Mouse (Mus musculus) stomach, postnatal 0 days (tissue): ENCODE data around the gene Cfap126. TPM values are rescaled to one million over a fixed set of nuclear protein-coding genes. Genes with fewer than 3 reads are reported as not detected.

Source experiments
- ATAC-seq: fragments of 200-750 bp; cut with Nextera tagmentation; 2 replicates; pipeline ENCODE4 v1.8.0; 2017; ENCODE audit not compliant: low FRiP score, low TSS enrichment
- DNase-seq: peaks from one replicate; pipeline ENCODE4 v3.0.0-alpha.2; 2016; ENCODE audit warnings: low spot score
- H3K27ac ChIP-seq: fragments of 300-500 bp; sonication (generic); replicated peaks from 2 replicates; pipeline ENCODE4 v1.5.1; 2014; ENCODE audit warnings: mild to moderate bottlenecking, control low read depth
- H3K27me3 ChIP-seq: fragments of 300-500 bp; sonication (generic); 2 replicates; pipeline ENCODE4 v1.6.1; 2014; ENCODE audit warnings: low read length; ENCODE audit not compliant: control insufficient read depth, insufficient read depth
- H3K36me3 ChIP-seq: fragments of 300-500 bp; sonication (generic); 2 replicates; pipeline ENCODE4 v1.6.1; 2014; ENCODE audit warnings: low read length, mixed read lengths; ENCODE audit not compliant: control insufficient read depth, insufficient read depth
- H3K4me1 ChIP-seq: fragments of 300-500 bp; sonication (generic); replicated peaks from 2 replicates; pipeline ENCODE4 v1.6.1; 2014; ENCODE audit warnings: antibody characterized with exemption; ENCODE audit not compliant: control insufficient read depth, insufficient read depth
- H3K4me2 ChIP-seq: fragments of 300-500 bp; sonication (generic); replicated peaks from 2 replicates; pipeline ENCODE4 v1.6.1; 2014; ENCODE audit warnings: low read depth, mild to moderate bottlenecking, control low read depth, moderate library complexity
- H3K4me3 ChIP-seq: fragments of 300-500 bp; sonication (generic); 2 replicates; pipeline ENCODE4 v1.5.1; 2014; ENCODE audit warnings: low read depth, low read length, control low read depth
- H3K9ac ChIP-seq: fragments of 300-500 bp; sonication (generic); 2 replicates; pipeline ENCODE4 v1.6.1; 2014; ENCODE audit warnings: mild to moderate bottlenecking, low read length, control low read depth, mixed read lengths
- H3K9me3 ChIP-seq: fragments of 300-500 bp; sonication (generic); 2 replicates; pipeline ENCODE4 v1.6.1; 2016; ENCODE audit warnings: low read length; ENCODE audit not compliant: control insufficient read depth
- CTCF ChIP-seq: IDR thresholded peaks from 2 replicates; pipeline ENCODE4 v1.5.1; 2016; ENCODE audit warnings: antibody characterized with exemption, low read depth, mild to moderate bottlenecking, moderate library complexity
- EP300 ChIP-seq: optimal IDR thresholded peaks from 2 replicates; pipeline ENCODE3; 2016; ENCODE audit warnings: antibody characterized with exemption
- whole genome bisulfite sequencing: fragments of 180-500 bp; shearing (Covaris S2); extraction: QIAGEN DNeasy Blood & Tissue Kit; methylation state at CpG from one replicate; pipeline ENCODE4 v1.1.7; 2014; 5-methylcytosine and 5-hydroxymethylcytosine counted together
- polyA plus RNA-seq: library from polyadenylated mRNA; unstranded; fragments of >200 nt; fragmentation: Nextera tagmentation; extraction: Ambion mirVana; gene quantifications from 2 replicates; pipeline ENCODE4 v1.2.1, GENCODE M21; 2015

Gene Cfap126
- polyA plus RNA-seq, 1 experiment from 2014 or later, result 3.7 TPM

DNA sequence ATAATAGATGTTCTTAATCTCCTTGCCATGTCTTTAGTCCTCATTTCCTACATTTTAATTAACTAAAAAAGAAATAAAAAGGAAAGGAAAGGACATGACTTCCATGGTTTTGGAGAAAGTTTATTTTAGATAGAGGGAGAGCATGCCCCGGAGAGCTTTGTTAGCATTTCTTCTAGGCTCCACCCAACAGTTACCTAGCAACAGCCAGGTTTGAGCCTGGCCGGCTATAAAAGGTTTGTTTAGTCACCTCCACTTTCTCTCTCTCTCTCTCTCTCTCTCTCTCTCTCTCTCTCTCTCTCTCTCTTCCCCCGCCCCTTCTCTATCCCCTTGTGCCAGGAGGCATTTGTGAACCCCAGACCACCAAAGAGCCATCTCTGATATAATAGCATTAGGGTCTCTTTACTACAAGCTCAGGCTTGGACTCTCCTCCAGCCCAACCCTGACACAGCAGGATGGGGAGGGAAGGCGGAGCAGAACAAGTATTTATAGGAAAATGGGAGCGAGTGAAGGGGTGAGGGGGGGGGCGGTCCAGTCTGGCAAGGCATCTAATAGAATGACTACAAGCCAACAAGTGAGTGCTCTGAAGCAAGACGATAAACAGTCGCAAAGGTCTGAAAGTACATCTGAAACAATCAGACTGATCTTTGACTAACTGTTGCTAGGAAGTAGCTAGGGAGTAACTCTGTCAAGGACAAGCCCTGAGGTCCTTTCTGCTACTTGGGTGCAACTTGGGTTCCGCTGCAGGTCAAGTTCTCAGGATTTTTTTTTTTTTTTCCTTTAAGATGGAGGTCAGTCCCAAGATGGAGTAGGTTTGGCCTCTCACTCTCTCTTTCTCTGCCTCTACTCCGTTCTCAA is 17.4 kb upstream of the Cfap126 start:
- peak; percentile 57 for DNase-seq
- no peaks in the 10 kb centered on the region for H3K36me3 ChIP-seq
- ATAC-seq, result peak; percentile 70
- H3K27me3 ChIP-seq, result no peaks in the 10 kb centered on the region
- no peaks in the 10 kb centered on the region for H3K4me1 ChIP-seq
- TF ChIP-seq EP300, result no peak
- TF ChIP-seq CTCF, result no peak
- WGBS, result 17% methylated on average over 10 of the region's 10 CpGs
- H3K9ac ChIP-seq, result no peak overlapping the region
- no peak overlapping the region for H3K27ac ChIP-seq
- no peak overlapping the region; the same call in 1 of the 2 replicates for H3K4me2 ChIP-seq
- no peak overlapping the region for H3K4me3 ChIP-seq
- H3K9me3 ChIP-seq, result no peaks in the 10 kb centered on the region

DNA sequence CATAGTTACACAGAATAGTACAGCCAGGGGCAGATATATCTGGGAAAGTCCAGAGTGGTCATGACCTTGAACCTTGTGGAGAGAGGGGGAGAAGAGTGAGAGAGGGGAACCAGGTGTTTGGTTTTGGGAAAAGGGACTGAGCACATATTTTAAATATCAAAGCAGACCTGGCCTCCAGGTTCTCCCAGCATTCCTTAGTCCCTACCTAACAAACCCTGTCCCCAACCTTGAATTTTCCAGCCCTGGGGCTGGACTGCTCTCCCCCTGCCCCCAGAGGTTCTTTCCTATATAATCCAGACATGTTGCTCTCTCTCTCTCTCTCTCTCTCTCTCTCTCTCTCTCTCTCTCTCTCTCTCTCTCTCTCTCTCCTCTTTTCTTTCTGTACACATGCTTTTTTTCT is 16.6 kb upstream of the Cfap126 start:
- no peak overlapping the region for H3K4me2 ChIP-seq
- H3K4me1 ChIP-seq, result no peaks in the 10 kb centered on the region
- ATAC-seq, result no peak
- H3K9me3 ChIP-seq, result no peaks in the 10 kb centered on the region
- H3K27ac ChIP-seq, result no peak overlapping the region
- no peaks in the 10 kb centered on the region for H3K27me3 ChIP-seq
- TF ChIP-seq EP300, result no peak
- no peak for TF ChIP-seq CTCF
- H3K9ac ChIP-seq, result no peak overlapping the region
- H3K36me3 ChIP-seq, result no peaks in the 10 kb centered on the region
- H3K4me3 ChIP-seq, result no peak overlapping the region
- no peak for DNase-seq

DNA sequence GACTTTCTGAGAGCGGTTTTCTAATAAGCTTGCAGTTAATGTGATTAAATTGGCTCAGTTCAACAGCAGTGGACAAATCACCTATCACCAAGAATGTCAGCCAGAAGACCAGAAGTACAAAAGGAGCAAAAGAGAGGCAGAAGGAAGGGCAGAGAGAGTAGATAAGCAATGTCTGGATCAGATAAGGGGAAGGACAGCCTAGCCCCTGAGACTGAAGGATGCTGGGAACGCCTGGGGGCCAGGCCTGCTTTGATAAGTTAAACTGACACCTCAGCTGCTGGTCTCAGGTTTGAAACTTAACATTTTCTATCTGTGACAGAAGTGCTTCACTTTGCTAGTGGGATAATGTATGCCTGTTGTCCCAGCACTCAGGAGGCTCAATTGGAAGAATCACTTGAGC is 16.1 kb upstream of the Cfap126 start:
- DNase-seq (no peak), ATAC-seq (no peak)
- Histone ChIP-seq H3K27ac (no peak overlapping the region), H3K9me3 (no peaks in the 10 kb centered on the region), H3K4me3 (no peak overlapping the region), H3K9ac (no peak overlapping the region), H3K27me3 (no peaks in the 10 kb centered on the region), H3K36me3 (no peaks in the 10 kb centered on the region), H3K4me1 (no peaks in the 10 kb centered on the region), H3K4me2 (no peak overlapping the region)
- TF ChIP-seq EP300 (no peak), CTCF (no peak)
- 43% methylated on average over 2 of the region's 2 CpGs for WGBS

DNA sequence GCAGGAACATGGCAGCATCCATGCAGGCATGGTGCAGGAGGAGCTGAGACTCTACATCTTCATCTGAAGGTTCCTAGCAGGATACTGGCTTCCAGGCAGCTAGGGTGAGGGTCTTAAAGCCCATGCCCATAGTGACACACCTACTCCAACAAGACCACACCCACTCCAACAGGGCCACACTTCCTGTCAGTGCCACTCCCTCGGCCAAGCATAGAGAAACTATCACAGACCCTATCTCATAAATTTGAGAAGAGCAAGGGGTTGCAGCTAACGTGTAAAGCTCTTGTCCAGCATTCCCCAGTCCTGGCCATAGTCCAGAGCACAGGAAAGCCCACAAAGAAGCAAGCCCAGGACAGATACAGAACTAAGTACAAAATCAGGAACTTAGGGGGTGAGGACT is 12.7 kb upstream of the Cfap126 start:
- Histone ChIP-seq H3K36me3 (no peaks in the 10 kb centered on the region), H3K4me2 (no peak overlapping the region), H3K4me3 (no peak overlapping the region), H3K4me1 (peaks cover 3% of the 10 kb centered on the region; the same call in 1 of the 2 replicates), H3K27me3 (no peaks in the 10 kb centered on the region), H3K9ac (no peak overlapping the region), H3K9me3 (no peaks in the 10 kb centered on the region), H3K27ac (no peak overlapping the region)
- TF ChIP-seq CTCF (no peak), EP300 (no peak)
- DNase-seq, result no peak
- whole genome bisulfite sequencing, result 53% methylated on average over 2 of the region's 2 CpGs
- no peak for ATAC-seq

DNA sequence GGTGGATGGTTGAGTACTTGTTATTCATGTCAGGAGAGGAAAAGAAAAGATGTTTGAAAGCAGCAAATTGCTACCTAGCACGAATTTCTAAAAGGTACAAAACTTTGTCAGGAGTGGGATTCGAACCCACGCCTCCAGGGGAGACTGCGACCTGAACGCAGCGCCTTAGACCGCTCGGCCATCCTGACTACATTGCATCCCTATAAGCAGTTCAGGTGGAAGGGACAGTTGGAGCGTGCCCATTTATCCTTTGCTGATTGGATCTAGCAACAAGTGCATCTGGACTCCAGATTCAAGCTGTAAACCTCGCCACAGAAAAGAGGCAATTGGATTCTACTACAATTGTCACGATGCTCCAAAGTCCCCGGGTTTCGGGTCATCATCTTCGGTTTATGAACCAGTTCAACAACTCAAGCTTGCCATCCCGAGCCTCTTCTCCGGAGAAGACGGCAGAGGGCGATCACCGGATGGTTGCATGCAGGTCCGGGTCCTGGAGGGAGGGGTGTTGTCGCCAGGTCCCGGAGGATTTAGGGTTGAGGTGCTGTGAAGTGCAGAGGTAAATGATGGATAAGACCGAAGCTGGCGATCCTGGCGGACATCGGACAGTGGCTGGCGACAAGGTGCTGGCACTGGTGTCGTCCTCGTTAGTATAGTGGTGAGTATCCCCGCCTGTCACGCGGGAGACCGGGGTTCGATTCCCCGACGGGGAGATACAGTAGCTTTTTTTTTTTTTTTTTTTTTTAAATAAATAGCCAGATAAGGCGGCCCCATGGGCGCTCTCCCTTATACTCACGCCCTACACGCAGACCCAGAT is 11.8 kb upstream of the Cfap126 start:
- Histone ChIP-seq H3K36me3 (no peaks in the 10 kb centered on the region), H3K9me3 (no peaks in the 10 kb centered on the region), H3K4me1 (peaks cover 3% of the 10 kb centered on the region; the same call in 1 of the 2 replicates), H3K9ac (peak overlapping the region; percentile 61), H3K4me2 (peak overlapping the region; percentile 54), H3K4me3 (peak overlapping the region; percentile 63), H3K27ac (peak overlapping the region; percentile 69), H3K27me3 (no peaks in the 10 kb centered on the region)
- DNase-seq (peak; percentile 84), ATAC-seq (peak; percentile 83)
- TF ChIP-seq EP300 (no peak), CTCF (peak; percentile 62)
- under 1% methylated on average over 40 of the region's 40 CpGs for WGBS
